Mouse (Mus musculus) liver, postnatal 0 days (tissue): ENCODE results near the gene Ppp2ca.

Experiments used
- CTCF ChIP-seq: sonication (generic); IDR thresholded peaks from 2 replicates; pipeline ENCODE4 v1.5.1; 2016; ENCODE audit warnings: antibody characterized with exemption, low read depth
- EP300 ChIP-seq: IDR thresholded peaks from 2 replicates; pipeline ENCODE4 v1.6.1; 2016; ENCODE audit warnings: antibody characterized with exemption, low read depth, mild to moderate bottlenecking

GRCm38 (mm10) chr11:52099771-52100219 is 1.3 kb downstream of the Ppp2ca start:
- TF ChIP-seq CTCF (no peak), EP300 (no peak)
